Mouse (Mus musculus): ENCODE measurements around the gene Ahcyl1.

The Ahcyl1 gene

GRCm38 (mm10) chr3:107617800-107618199 lies 78.6 kb downstream of the Ahcyl1 start:
- DNase-seq (ENCODE audit: low read depth, low spot score) = no peak

Measured in ZHBTc4 (cell line).